13 mouse cellular contexts compared by ENCODE assay signal in genomic region chr4:82401450-82402061, GRCm38 (mm10).
DNase-seq lines count a peak whose midpoint lies in the region; ATAC-seq and TF ChIP-seq lines count a peak whose summit lies in the region.
"Had no signal": no experiment of that assay in that cellular context is flagged by ENCODE, and none has a peak within 500 bp of the region (broad histone marks: within the 10 kb centered on the region; RNA-seq: fewer than 3 reads in every experiment).

No protein-coding gene starts in this region.

- no peak overlapping the region for H3K4me3 ChIP-seq in heart, adult 2 months
- no peak overlapping the region for H3K4me3 ChIP-seq in liver, adult 2 months (ENCODE audit: insufficient read depth, low read depth, low read length)
- H3K4me3 ChIP-seq in ES-E14 (ENCODE audit: insufficient read depth in 1 of 2, low read depth in 1 of 2, low read length in 2 of 2, poor library complexity in 1 of 2, severe bottlenecking in 1 of 2): no peak overlapping the region
- H3K4me3 ChIP-seq in embryonic facial prominence, embryonic 13.5 days: no peak overlapping the region
- H3K4me3 ChIP-seq: limb, embryonic 12.5 days had no signal

- H3K79me2 ChIP-seq in heart, adult 2 months (replicated peaks; ENCODE audit: control insufficient read depth, insufficient read depth, low read length): peaks cover 4% of the 10 kb centered on the region
- H3K79me2 ChIP-seq in liver, adult 2 months (ENCODE audit: control insufficient read depth, insufficient read depth, low read length): peaks cover 26% of the 10 kb centered on the region; the same call in 1 of the 2 replicates

- H3K9me3 ChIP-seq in ES-E14 (ENCODE audit: control insufficient read depth, insufficient read depth, low read depth, low read length): no peaks in the 10 kb centered on the region
- no peaks in the 10 kb centered on the region for H3K9me3 ChIP-seq in embryonic facial prominence, embryonic 13.5 days
- H3K9me3 ChIP-seq: limb, embryonic 12.5 days had no signal

- no peak overlapping the region for H3K9ac ChIP-seq in heart, adult 2 months (ENCODE audit: low read depth, low read length)
- H3K9ac ChIP-seq in liver, adult 2 months (ENCODE audit: low read depth, low read length): no peak overlapping the region
- H3K9ac ChIP-seq in ES-E14 (ENCODE audit: insufficient read depth, low read depth, low read length, poor library complexity, severe bottlenecking): peak overlapping the region; percentile 37; the same call in 1 of the 2 replicates
- no peak overlapping the region for H3K9ac ChIP-seq in embryonic facial prominence, embryonic 13.5 days
- H3K9ac ChIP-seq: limb, embryonic 12.5 days had no signal

- intact Hi-C loops in heart, adult 2 months (cut with DNase I): loop anchor here (2.0 to 10.0 kb wide), 4 partner anchors 33 to 837 kb away; no protein-coding TSS in a partner anchor

- H3K36me3 ChIP-seq in heart, adult 2 months (ENCODE audit: control insufficient read depth, insufficient read depth, low read length): peaks cover 29% of the 10 kb centered on the region
- no peaks in the 10 kb centered on the region for H3K36me3 ChIP-seq in liver, adult 2 months (ENCODE audit: control insufficient read depth, insufficient read depth, low read length)
- no peaks in the 10 kb centered on the region for H3K36me3 ChIP-seq in ES-E14 (ENCODE audit: control insufficient read depth, insufficient read depth, low read length, poor library complexity, severe bottlenecking)
- H3K36me3 ChIP-seq in embryonic facial prominence, embryonic 13.5 days: no peaks in the 10 kb centered on the region; the same call in 1 of the 2 replicates
- H3K36me3 ChIP-seq: limb, embryonic 12.5 days had no signal

- no peak overlapping the region for H3K4me2 ChIP-seq in embryonic facial prominence, embryonic 13.5 days
- H3K4me2 ChIP-seq: limb, embryonic 12.5 days had no signal

- no peak for TF ChIP-seq CTCF in heart, adult 2 months (IDR thresholded peaks at IDR 0.05)
- TF ChIP-seq CTCF in liver, adult 2 months (IDR thresholded peaks at IDR 0.05; ENCODE audit: low read depth, low read length): no peak

- TF ChIP-seq POLR2A in heart, adult 2 months (IDR thresholded peaks at IDR 0.05; ENCODE audit: insufficient read depth, low read depth, low read length): no peak
- TF ChIP-seq POLR2A in liver, adult 2 months (IDR thresholded peaks at IDR 0.05; ENCODE audit: extremely low read depth, insufficient read depth, low read length): no peak

- TF ChIP-seq EP300 in heart, adult 2 months (IDR thresholded peaks at IDR 0.05; ENCODE audit: insufficient read depth, low read depth, low read length): no peak

- WGBS in heart, adult 2 months: 67% methylated on average over 3 of the region's 3 CpGs
- 82% methylated on average over 3 of the region's 3 CpGs for WGBS in liver, adult 2 months
- 27% methylated on average over 3 of the region's 3 CpGs for WGBS in embryonic facial prominence, embryonic 13.5 days

- H3K27me3 ChIP-seq in heart, adult 2 months (ENCODE audit: control insufficient read depth, insufficient read depth, low read length): no peaks in the 10 kb centered on the region
- H3K27me3 ChIP-seq in liver, adult 2 months (ENCODE audit: control insufficient read depth, insufficient read depth, low read length): no peaks in the 10 kb centered on the region
- H3K27me3 ChIP-seq in embryonic facial prominence, embryonic 13.5 days: no peaks in the 10 kb centered on the region
- H3K27me3 ChIP-seq: limb, embryonic 12.5 days had no signal

- in situ Hi-C loops in ES-E14 (cut with MboI; ENCODE audit: low sequenced_read_pairs in 2 of 2, unreplicated experiment in 2 of 2): no loop called here

- peaks cover 37% of the 10 kb centered on the region for H3K4me1 ChIP-seq in heart, adult 2 months (ENCODE audit: control insufficient read depth, insufficient read depth, low read length)
- peaks cover 42% of the 10 kb centered on the region for H3K4me1 ChIP-seq in liver, adult 2 months (ENCODE audit: control insufficient read depth, insufficient read depth, low read length)
- H3K4me1 ChIP-seq in ES-E14 (ENCODE audit: control insufficient read depth in 2 of 2, insufficient read depth in 2 of 2, low read length in 2 of 2, poor library complexity in 1 of 2): peaks cover 20 to 26% of the 10 kb centered on the region in 2 experiments
- peaks cover 79% of the 10 kb centered on the region for H3K4me1 ChIP-seq in embryonic facial prominence, embryonic 13.5 days

- no peak for DNase-seq in heart, adult 2 months
- no peak for DNase-seq in heart, adult 9 months (ENCODE audit: low spot score in 2 of 2)
- no peak for DNase-seq in liver, adult 2 months (ENCODE audit: extremely low read depth, low read depth, low spot score)
- DNase-seq in liver (no peak), ES-E14 (ENCODE audit: low read depth, low spot score) (peak; percentile 63)
- DNase-seq in natural killer cell, adult 2 months (ENCODE audit: low spot score in 2 of 2): no peak
- DNase-seq: gastrocnemius, postnatal 25 days; heart, postnatal 36 days; retina, postnatal 1 day; thymus, adult 18-20 months had no signal

- peak overlapping the region; percentile 48 for H3K27ac ChIP-seq in heart, adult 2 months
- peak overlapping the region; percentile 2 for H3K27ac ChIP-seq in liver, adult 2 months (replicated peaks; ENCODE audit: insufficient read depth, low read depth, low read length)
- peak overlapping the region; percentile 91 for H3K27ac ChIP-seq in ES-E14 (ENCODE audit: insufficient read depth, low read depth, low read length, poor library complexity, severe bottlenecking)
- no peak overlapping the region for H3K27ac ChIP-seq in embryonic facial prominence, embryonic 13.5 days
- H3K27ac ChIP-seq: limb, embryonic 12.5 days had no signal

- 0 out of 2 replicates have a peak, but pooled peaks have one; percentile 48 for ATAC-seq in embryonic facial prominence, embryonic 13.5 days (ENCODE audit: insufficient number of reproducible peaks, insufficient read depth, low FRiP score, low TSS enrichment, low read depth)
- ATAC-seq: activated CD4-positive, CD25-positive, alpha-beta regulatory T cell, adult 4 months had no signal

TF ChIP-seq in ES-E14, 5 proteins besides CTCF, POLR2A, EP300 and RAD21:
- TF ChIP-seq ZNF384 (IDR thresholded peaks at IDR 0.05; ENCODE audit: low read depth, low read length): no peak
- TF ChIP-seq CHD2 (IDR thresholded peaks at IDR 0.05; ENCODE audit: low read depth, low read length): peak; percentile 63; the same call in 1 of the 2 replicates
